In genomic region chr2:30959856-30960255, GRCm38 (mm10) we compare ENCODE assay signal across 27 mouse cellular contexts. TPM values are rescaled to one million over a fixed set of nuclear protein-coding genes. Genes with fewer than 3 reads are reported as not detected.
DNase-seq lines count a peak whose midpoint lies in the region; ATAC-seq and TF ChIP-seq lines count a peak whose summit lies in the region.
"Had no signal": no experiment of that assay in that cellular context is flagged by ENCODE, and none has a peak within 500 bp of the region (broad histone marks: within the 10 kb centered on the region; RNA-seq: fewer than 3 reads in every experiment).

No protein-coding gene starts in this region.

- H3K4me2 ChIP-seq in CH12.LX (ENCODE audit: insufficient read depth, low read depth, poor library complexity, severe bottlenecking), result no peak overlapping the region
- H3K4me2 ChIP-seq in liver, embryonic 15.5 days, result no peak overlapping the region
- H3K4me2 ChIP-seq: embryonic facial prominence, embryonic 12.5 days; heart, embryonic 12.5 days; midbrain, embryonic 12.5 days; neural tube, embryonic 15.5 days had no signal

- TF ChIP-seq CTCF in CH12.LX (conservative IDR thresholded peaks at IDR 0.05 in 1 of 2, IDR thresholded peaks at IDR 0.05 in 1 of 2; ENCODE audit: low read depth in 2 of 2, low read length in 2 of 2), result no peak

- no peak for ATAC-seq in liver, embryonic 15.5 days (ENCODE audit: insufficient read depth)
- ATAC-seq: CD4-positive, CD25-positive, alpha-beta regulatory T cell, adult 4 months; forebrain, postnatal 0 days; hindbrain, postnatal 0 days had no signal

- no peak for TF ChIP-seq EP300 in CH12.LX (IDR thresholded peaks at IDR 0.05; ENCODE audit: low read length)

- no peak for TF ChIP-seq POLR2A in CH12.LX (IDR thresholded peaks at IDR 0.05; ENCODE audit: low read depth, low read length)

- H3K9ac ChIP-seq in CH12.LX (ENCODE audit: insufficient read depth, low read depth), result no peak overlapping the region
- H3K9ac ChIP-seq in liver, embryonic 15.5 days, result no peak overlapping the region
- H3K9ac ChIP-seq: embryonic facial prominence, embryonic 12.5 days; forebrain, postnatal 0 days; heart, embryonic 12.5 days; midbrain, embryonic 12.5 days; neural tube, embryonic 15.5 days had no signal

- H3K9me3 ChIP-seq in CH12.LX (replicated peaks; ENCODE audit: low read length), result no peaks in the 10 kb centered on the region
- H3K9me3 ChIP-seq in liver, embryonic 15.5 days (replicated peaks), result no peaks in the 10 kb centered on the region
- H3K9me3 ChIP-seq in embryonic facial prominence, embryonic 10.5 days, result no peaks in the 10 kb centered on the region
- H3K9me3 ChIP-seq: embryonic facial prominence, embryonic 12.5 days; heart, embryonic 12.5 days; midbrain, embryonic 12.5 days; neural tube, embryonic 15.5 days had no signal

- H3K4me1 ChIP-seq in CH12.LX (ENCODE audit: control insufficient read depth in 1 of 2, insufficient read depth in 2 of 2), result peaks cover 6 to 14% of the 10 kb centered on the region in 2 experiments; a peak in 3 of 4 replicates
- peaks cover 34% of the 10 kb centered on the region for H3K4me1 ChIP-seq in liver, embryonic 15.5 days (replicated peaks)
- peaks cover 9% of the 10 kb centered on the region for H3K4me1 ChIP-seq in embryonic facial prominence, embryonic 10.5 days

- peak; percentile 70 for DNase-seq in adrenal gland, adult 2 months
- DNase-seq in adrenal gland, postnatal 4 days (ENCODE audit: low spot score in 2 of 2), result no peak
- DNase-seq in CH12.LX (ENCODE audit: extremely low read depth) (no peak), ZHBTc4 (ENCODE audit: low read depth, low spot score) (peak; percentile 60)
- no peak for DNase-seq in B cell, adult 2 months
- no peak for DNase-seq in embryonic facial prominence, embryonic 10.5 days (ENCODE audit: low spot score)
- DNase-seq in layer of hippocampus, adult 9-10 months (ENCODE audit: low spot score), result no peak
- DNase-seq: cerebellum, adult 11 months; cerebellum, postnatal 14 days; forebrain, postnatal 0 days; gastrocnemius, postnatal 25 days; heart, adult 18-20 months; heart, postnatal 10 days; kidney, adult 18-20 months; kidney, postnatal 4 days; lung, adult 2 months; lung, postnatal 14 days; right cerebral cortex, adult 18-20 months; right cerebral cortex, postnatal 4 days; thymus, adult 2 months had no signal

- H3K79me2 ChIP-seq in CH12.LX (replicated peaks; ENCODE audit: control insufficient read depth, extremely low read depth, insufficient read depth, poor library complexity, severe bottlenecking), result peaks cover 17% of the 10 kb centered on the region

- no peaks in the 10 kb centered on the region for H3K27me3 ChIP-seq in CH12.LX (replicated peaks)
- H3K27me3 ChIP-seq in liver, embryonic 15.5 days, result no peaks in the 10 kb centered on the region
- H3K27me3 ChIP-seq in embryonic facial prominence, embryonic 10.5 days (replicated peaks; ENCODE audit: low read depth, poor library complexity, severe bottlenecking), result no peaks in the 10 kb centered on the region
- H3K27me3 ChIP-seq: embryonic facial prominence, embryonic 12.5 days; heart, embryonic 12.5 days; midbrain, embryonic 12.5 days; neural tube, embryonic 15.5 days had no signal

- WGBS in liver, embryonic 15.5 days (ENCODE audit: insufficient replicate concordance), result 51% methylated on average over 5 of the region's 5 CpGs
- 56% methylated on average over 5 of the region's 5 CpGs for WGBS in embryonic facial prominence, embryonic 10.5 days

- no peak overlapping the region for H3K27ac ChIP-seq in CH12.LX (ENCODE audit: insufficient read depth, low read depth)
- peak overlapping the region; percentile 64 for H3K27ac ChIP-seq in liver, embryonic 15.5 days (replicated peaks)
- H3K27ac ChIP-seq in embryonic facial prominence, embryonic 10.5 days (replicated peaks), result no peak overlapping the region
- H3K27ac ChIP-seq: embryonic facial prominence, embryonic 12.5 days; hindbrain, postnatal 0 days; midbrain, embryonic 12.5 days; neural tube, embryonic 15.5 days had no signal

- H3K4me3 ChIP-seq in CH12.LX (replicated peaks in 1 of 3; ENCODE audit: low read depth in 2 of 3, low read length in 2 of 3, poor library complexity in 1 of 3), result no peak overlapping the region
- no peak overlapping the region for H3K4me3 ChIP-seq in liver, embryonic 15.5 days (replicated peaks)
- H3K4me3 ChIP-seq in embryonic facial prominence, embryonic 10.5 days, result no peak overlapping the region
- H3K4me3 ChIP-seq: embryonic facial prominence, embryonic 12.5 days; heart, embryonic 12.5 days; midbrain, embryonic 12.5 days; neural tube, embryonic 15.5 days had no signal

- peaks cover 88 to 99% of the 10 kb centered on the region in 2 experiments for H3K36me3 ChIP-seq in CH12.LX (replicated peaks in 1 of 2; ENCODE audit: control insufficient read depth in 1 of 2, insufficient read depth in 1 of 2, low read length in 1 of 2)
- H3K36me3 ChIP-seq in liver, embryonic 15.5 days (replicated peaks), result peaks cover 100% of the 10 kb centered on the region
- H3K36me3 ChIP-seq in embryonic facial prominence, embryonic 10.5 days (replicated peaks), result peaks cover 100% of the 10 kb centered on the region

- no peak for TF ChIP-seq RAD21 in CH12.LX (IDR thresholded peaks at IDR 0.05; ENCODE audit: low read depth, low read length)

- dilution Hi-C loops in CH12.LX (cut with MboI; ENCODE audit: extremely low pct_ligation_motif_present, extremely low pct_unique_long_range_greater_than_20kb, low sequenced_read_pairs), result no loop called here

- in situ Hi-C loops in CH12.LX (cut with MboI; ENCODE audit: low pct_ligation_motif_present, low pct_unique_long_range_greater_than_20kb, low sequenced_read_pairs), result no loop called here

TF ChIP-seq in CH12.LX, 34 proteins besides CTCF, POLR2A, EP300 and RAD21:
- TF ChIP-seq NELFE (IDR thresholded peaks at IDR 0.05; ENCODE audit: low read depth, low read length) (no peak), SMC3 (IDR thresholded peaks at IDR 0.05; ENCODE audit: low read depth, low read length) (no peak), PAX5 (IDR thresholded peaks at IDR 0.05; ENCODE audit: low read length) (no peak), CHD1 (IDR thresholded peaks at IDR 0.05; ENCODE audit: low read depth, low read length) (no peak), KAT2A (IDR thresholded peaks at IDR 0.05; ENCODE audit: insufficient replicate concordance, low read length) (no peak), ZNF384 (IDR thresholded peaks at IDR 0.05; ENCODE audit: low read depth, low read length) (0 out of 2 replicates have a peak, but pooled peaks have one; percentile 5)

RNA-seq across cellular contexts. Expression of gene Tor1b, which starts 7.1 kb away (rescaled TPM):
- total RNA-seq in adrenal gland, adult 2 months (2021), result 10 to 100 TPM; 49.6 to 51.2 TPM
- 61.7 and 81.7 TPM in 2 replicates for polyA plus RNA-seq in adrenal gland, adult 2 months (2012; rRNA removed)
- 10 to 100 TPM; 51.4 to 54.9 TPM for total RNA-seq in adrenal gland, postnatal 4 days (2021)
- total RNA-seq in CH12.LX (2012; rRNA removed) (25.3 and 31.8 TPM in 2 replicates), CH12.LX (2014; rRNA removed) (30.1 and 31.1 TPM in 2 replicates)
- 19.5 and 23.1 TPM in 2 replicates for polyA plus RNA-seq in CH12.LX (2012; ENCODE audit: insufficient read length, low read depth)
- polyA plus RNA-seq in liver, embryonic 15.5 days (2015; fragmentation: Nextera tagmentation; extraction: Ambion mirVana), result 14.6 and 16.1 TPM in 2 replicates
- 24.7 and 25.0 TPM in 2 replicates for polyA plus RNA-seq in embryonic facial prominence, embryonic 10.5 days (2016; fragmentation: Nextera tagmentation; extraction: Ambion mirVana)

RNA-seq across cellular contexts. Expression of gene Tor1a, which starts 7.9 kb away (rescaled TPM):
- total RNA-seq in adrenal gland, adult 2 months (2021), result 10 to 100 TPM; 33.5 to 37.5 TPM
- polyA plus RNA-seq in adrenal gland, adult 2 months (2012; rRNA removed), result 57.0 and 60.9 TPM in 2 replicates
- 10 to 100 TPM; 45.1 to 47.1 TPM for total RNA-seq in adrenal gland, postnatal 4 days (2021)
- 44.9 and 49.5 TPM in 2 replicates for total RNA-seq in CH12.LX (2012; rRNA removed)
- 58.2 and 69.6 TPM in 2 replicates for total RNA-seq in CH12.LX (2014; rRNA removed)
- polyA plus RNA-seq in CH12.LX (2012; ENCODE audit: insufficient read length, low read depth), result 35.0 and 45.6 TPM in 2 replicates
- 38.9 and 39.3 TPM in 2 replicates for polyA plus RNA-seq in liver, embryonic 15.5 days (2015; fragmentation: Nextera tagmentation; extraction: Ambion mirVana)
- 81.6 and 85.6 TPM in 2 replicates for polyA plus RNA-seq in embryonic facial prominence, embryonic 10.5 days (2016; fragmentation: Nextera tagmentation; extraction: Ambion mirVana)

RNA-seq across cellular contexts. Expression of gene BC005624, which starts 22.1 kb away (rescaled TPM):
- total RNA-seq in adrenal gland, adult 2 months (2021), result 10 to 100 TPM; 45.3 to 50.7 TPM
- 5.6 and 7.8 TPM in 2 replicates for polyA plus RNA-seq in adrenal gland, adult 2 months (2012; rRNA removed)
- 10 to 100 TPM; 37.3 to 42.8 TPM for total RNA-seq in adrenal gland, postnatal 4 days (2021)
- total RNA-seq in CH12.LX (2012; rRNA removed) (43.2 and 49.0 TPM in 2 replicates), CH12.LX (2014; rRNA removed) (40.5 and 43.4 TPM in 2 replicates)
- polyA plus RNA-seq in CH12.LX (2012; ENCODE audit: insufficient read length, low read depth), result 68.1 and 94.0 TPM in 2 replicates
- 23.1 and 24.6 TPM in 2 replicates for polyA plus RNA-seq in liver, embryonic 15.5 days (2015; fragmentation: Nextera tagmentation; extraction: Ambion mirVana)
- 54.3 and 57.4 TPM in 2 replicates for polyA plus RNA-seq in embryonic facial prominence, embryonic 10.5 days (2016; fragmentation: Nextera tagmentation; extraction: Ambion mirVana)

RNA-seq across cellular contexts. Expression of gene Usp20, which starts 22.2 kb away (rescaled TPM):
- 10 to 100 TPM; 24.2 to 38.1 TPM for total RNA-seq in adrenal gland, adult 2 months (2021)
- polyA plus RNA-seq in adrenal gland, adult 2 months (2012; rRNA removed), result 21.1 and 32.9 TPM in 2 replicates
- total RNA-seq in adrenal gland, postnatal 4 days (2021), result 10 to 100 TPM; 30.7 to 31.5 TPM
- 10.1 and 13.8 TPM in 2 replicates for total RNA-seq in CH12.LX (2012; rRNA removed)
- 2.5 and 3.4 TPM in 2 replicates for total RNA-seq in CH12.LX (2014; rRNA removed)
- 11.0 and 12.0 TPM in 2 replicates for polyA plus RNA-seq in CH12.LX (2012; ENCODE audit: insufficient read length, low read depth)
- 4.3 and 4.8 TPM in 2 replicates for polyA plus RNA-seq in liver, embryonic 15.5 days (2015; fragmentation: Nextera tagmentation; extraction: Ambion mirVana)
- polyA plus RNA-seq in embryonic facial prominence, embryonic 10.5 days (2016; fragmentation: Nextera tagmentation; extraction: Ambion mirVana), result 16.6 and 17.0 TPM in 2 replicates

RNA-seq across cellular contexts. Expression of gene Ptges, which starts 30.2 kb away (rescaled TPM):
- total RNA-seq in adrenal gland, adult 2 months (2021), result 10 to 100 TPM; 25.4 to 34.1 TPM
- 37.9 and 73.5 TPM in 2 replicates for polyA plus RNA-seq in adrenal gland, adult 2 months (2012; rRNA removed)
- 10 to 100 TPM; 14.6 to 16.9 TPM for total RNA-seq in adrenal gland, postnatal 4 days (2021)
- total RNA-seq in CH12.LX (2012; rRNA removed) (0.04 and 0.38 TPM in 2 replicates), CH12.LX (2014; rRNA removed) (not detected in 2 replicates)
- polyA plus RNA-seq in CH12.LX (2012; ENCODE audit: insufficient read length, low read depth), result 0.09 TPM in 1 of 2 replicates, not detected in the other
- 0.29 and 0.33 TPM in 2 replicates for polyA plus RNA-seq in liver, embryonic 15.5 days (2015; fragmentation: Nextera tagmentation; extraction: Ambion mirVana)
- polyA plus RNA-seq in embryonic facial prominence, embryonic 10.5 days (2016; fragmentation: Nextera tagmentation; extraction: Ambion mirVana), result 10.2 and 10.3 TPM in 2 replicates
- polyA plus RNA-seq: CD4-positive, CD25-positive, alpha-beta regulatory T cell, adult 4 months had no signal

Comparison
In these comparisons a context has a peak if more than half of its experiments do, and no peak if none do; other contexts are left out.
1. DNase-seq: peak in adrenal gland, adult 2 months (single experiment) and ZHBTc4 (single experiment); none in adrenal gland, postnatal 4 days (0 of 2), CH12.LX (single experiment), B cell, adult 2 months (0 of 2), embryonic facial prominence, embryonic 10.5 days (single experiment) and layer of hippocampus, adult 9-10 months (single experiment).